Mouse (Mus musculus) inflammation-experienced regulatory T-cells (primary cell): ENCODE data around the gene Emc6. TPM values are rescaled to one million over a fixed set of nuclear protein-coding genes. Genes with fewer than 3 reads are reported as not detected.

ENCODE experiments used
- polyA plus RNA-seq, 2 experiments: library from polyadenylated mRNA; unstranded; fragments of 100-300 nt; shearing (Covaris generic); gene quantifications; one replicate each; pipeline ENCODE4 v1.2.1; 2017

Emc6 gene
- polyA plus RNA-seq: 10 to 100 TPM; 62.6 to 82.2 TPM

GRCm38 (mm10) chr11:73176608-73177508 is at the start of gene Emc6, which contains the start of gene Tax1bp3:
TSS of gene Emc6 (minus strand) at chr11:73177037.
TSS of gene Tax1bp3 (plus strand) at chr11:73177083.

GRCm38 (mm10) chr11:73199230-73199712 is 22.4 kb upstream of the Emc6 start, which contains the start of gene Shpk:
TSS of gene Shpk (plus strand) at chr11:73199460.

GRCm38 (mm10) chr11:73198603-73199229 is 21.9 kb upstream of the Emc6 start, which contains the start of gene Ctns:
TSS of gene Ctns (minus strand) at chr11:73199042.

GRCm38 (mm10) chr11:73159957-73160810 is 16.7 kb downstream of the Emc6 start, which contains the start of gene P2rx5:
TSS of gene P2rx5 (plus strand) at chr11:73160421.

GRCm38 (mm10) chr11:73137591-73138501 is 39.0 kb downstream of the Emc6 start, which contains the start of gene Haspin:
TSS of gene Haspin (minus strand) at chr11:73138294.

Other genes with a start within 250 kb of the Emc6 start
- gene Atp2a3, start 215.9 kb downstream of the Emc6 start, polyA plus RNA-seq: 100 to 1,000 TPM; 246 to 302 TPM
- under 1 TPM in 1 of 2 experiments, not detected in 1; 0.48 TPM for gene P2rx1, start 177.9 kb downstream of the Emc6 start, polyA plus RNA-seq
- gene Camkk1, start 158.0 kb downstream of the Emc6 start, polyA plus RNA-seq: 10 to 100 TPM; 10.6 to 12.5 TPM
- 10 to 100 TPM; 15.3 to 15.7 TPM for gene Ncbp3, start 129.3 kb downstream of the Emc6 start, polyA plus RNA-seq
- gene Itgae, start 86.5 kb downstream of the Emc6 start, polyA plus RNA-seq: 100 to 1,000 TPM in 1 of 2 experiments, 10 to 100 TPM in 1; 67.4 to 129 TPM
- 10 to 100 TPM; 13.1 to 13.7 TPM for gene Haspin, start 38.7 kb downstream of the Emc6 start, polyA plus RNA-seq
- under 1 TPM; 0.17 to 0.60 TPM for gene P2rx5, start 16.6 kb downstream of the Emc6 start, polyA plus RNA-seq
- gene Tax1bp3, start within 50 bp of the Emc6 start, polyA plus RNA-seq: 10 to 100 TPM; 24.6 to 33.0 TPM
- 10 to 100 TPM; 10.4 to 13.1 TPM for gene Ctns, start 22.0 kb upstream of the Emc6 start, polyA plus RNA-seq
- gene Shpk, start 22.4 kb upstream of the Emc6 start, polyA plus RNA-seq: 1 to 10 TPM; 5.1 to 7.0 TPM
- gene Trpv1, start 57.3 kb upstream of the Emc6 start, polyA plus RNA-seq: under 1 TPM; 0.06 to 0.47 TPM
- gene Trpv3, start 90.4 kb upstream of the Emc6 start, polyA plus RNA-seq: under 1 TPM; 0.06 to 0.50 TPM
- under 1 TPM; 0.13 to 0.60 TPM for gene Aspa, start 152.6 kb upstream of the Emc6 start, polyA plus RNA-seq
- gene Gm49340, start 152.7 kb upstream of the Emc6 start, polyA plus RNA-seq: not detected
- gene Spata22, start 152.7 kb upstream of the Emc6 start, polyA plus RNA-seq: not detected
- gene Olfr20, start 173.7 kb upstream of the Emc6 start, polyA plus RNA-seq: under 1 TPM in 1 of 2 experiments, not detected in 1; 0.10 TPM
- gene Olfr376, start 194.2 kb upstream of the Emc6 start, polyA plus RNA-seq: not detected
- gene Olfr1, start 222.6 kb upstream of the Emc6 start, polyA plus RNA-seq: under 1 TPM in 1 of 2 experiments, not detected in 1; 0.44 TPM